ENCODE assay signal across 7 mouse cellular contexts in the genomic region with DNA sequence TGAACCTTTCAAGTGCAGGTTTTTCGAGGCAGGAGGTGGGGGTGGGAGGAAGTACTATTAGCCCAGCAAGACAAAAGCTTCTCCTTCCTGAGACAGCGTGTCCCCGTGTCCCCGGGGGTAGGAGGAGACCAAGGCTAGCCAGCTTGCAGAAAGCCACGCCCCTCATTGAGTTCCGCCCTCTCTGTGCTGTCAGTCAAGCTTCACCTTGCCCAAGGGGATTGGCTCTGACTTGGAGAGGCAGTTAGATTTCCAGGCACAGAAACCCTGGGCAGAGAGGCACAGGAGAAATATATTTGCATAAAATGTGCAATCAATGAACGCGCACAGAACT. TPM values are rescaled to one million over a fixed set of nuclear protein-coding genes. Genes with fewer than 3 reads are reported as not detected.
DNase-seq lines count a peak whose midpoint lies in the region; ATAC-seq and TF ChIP-seq lines count a peak whose summit lies in the region.

No protein-coding gene starts in this region.

- TF ChIP-seq CTCF in hindbrain, postnatal 0 days (IDR thresholded peaks at IDR 0.05; ENCODE audit: low read depth): no peak

- 0% methylated on average over 8 of the region's 8 CpGs for WGBS in hindbrain, postnatal 0 days
- WGBS in limb, embryonic 11.5 days: under 1% methylated on average over 8 of the region's 8 CpGs
- 2% methylated on average over 8 of the region's 8 CpGs for WGBS in midbrain, embryonic 12.5 days

- H3K9ac ChIP-seq in hindbrain, postnatal 0 days (replicated peaks; ENCODE audit: low read length): peak overlapping the region; percentile 1; the same call in 1 of the 2 replicates
- H3K9ac ChIP-seq in limb, embryonic 11.5 days (ENCODE audit: low read length): peak overlapping the region; percentile 27; the same call in 1 of the 2 replicates
- H3K9ac ChIP-seq in midbrain, embryonic 12.5 days (replicated peaks): no peak overlapping the region; the same call in 1 of the 2 replicates

- peak overlapping the region; percentile 58 for H3K4me2 ChIP-seq in hindbrain, postnatal 0 days (ENCODE audit: low read depth, low read length)
- H3K4me2 ChIP-seq in limb, embryonic 11.5 days (ENCODE audit: low read depth, severe bottlenecking): peak overlapping the region; percentile 45
- H3K4me2 ChIP-seq in midbrain, embryonic 12.5 days (replicated peaks): peak overlapping the region; percentile 49

- no peak overlapping the region for H3K27ac ChIP-seq in hindbrain, postnatal 0 days
- no peak overlapping the region; the same call in 1 of the 2 replicates for H3K27ac ChIP-seq in limb, embryonic 11.5 days (replicated peaks; ENCODE audit: low read depth, low read length)
- no peak overlapping the region for H3K27ac ChIP-seq in midbrain, embryonic 12.5 days (replicated peaks)

- H3K27me3 ChIP-seq in hindbrain, postnatal 0 days (ENCODE audit: insufficient read depth, low read length): no peaks in the 10 kb centered on the region
- no peaks in the 10 kb centered on the region for H3K27me3 ChIP-seq in limb, embryonic 11.5 days (ENCODE audit: control insufficient read depth, insufficient read depth, low read length)
- peaks cover 24% of the 10 kb centered on the region; the same call in 1 of the 2 replicates for H3K27me3 ChIP-seq in midbrain, embryonic 12.5 days

- no peaks in the 10 kb centered on the region for H3K9me3 ChIP-seq in hindbrain, postnatal 0 days (ENCODE audit: low read length)
- H3K9me3 ChIP-seq in limb, embryonic 11.5 days (ENCODE audit: control insufficient read depth, low read length): no peaks in the 10 kb centered on the region
- no peaks in the 10 kb centered on the region for H3K9me3 ChIP-seq in midbrain, embryonic 12.5 days

- 0 out of 2 replicates have a peak, but pooled peaks cover 6% of the 10 kb centered on the region for H3K4me1 ChIP-seq in hindbrain, postnatal 0 days (ENCODE audit: insufficient read depth, low read length)
- peaks cover 10% of the 10 kb centered on the region for H3K4me1 ChIP-seq in limb, embryonic 11.5 days (ENCODE audit: control insufficient read depth, insufficient read depth, low read length)
- H3K4me1 ChIP-seq in midbrain, embryonic 12.5 days: peaks cover 12% of the 10 kb centered on the region

- H3K4me3 ChIP-seq in hindbrain, postnatal 0 days (ENCODE audit: low read length): peak overlapping the region; percentile 31
- peak overlapping the region; percentile 30 for H3K4me3 ChIP-seq in limb, embryonic 11.5 days (ENCODE audit: low read depth, low read length)
- peak overlapping the region; percentile 41 for H3K4me3 ChIP-seq in midbrain, embryonic 12.5 days

- peak; percentile 93 for ATAC-seq in activated CD4-positive, CD25-positive, alpha-beta regulatory T cell, adult 4 months
- ATAC-seq in hindbrain, postnatal 0 days: peak; percentile 92
- ATAC-seq in limb, embryonic 11.5 days (ENCODE audit: insufficient number of reproducible peaks, low FRiP score, low TSS enrichment, low read depth): peak; percentile 92
- ATAC-seq in midbrain, embryonic 12.5 days (ENCODE audit: low FRiP score, low read depth): peak; percentile 95

- no peaks in the 10 kb centered on the region for H3K36me3 ChIP-seq in hindbrain, postnatal 0 days (ENCODE audit: insufficient read depth, low read length)
- H3K36me3 ChIP-seq in limb, embryonic 11.5 days (ENCODE audit: control insufficient read depth, insufficient read depth, low read length): no peaks in the 10 kb centered on the region
- no peaks in the 10 kb centered on the region for H3K36me3 ChIP-seq in midbrain, embryonic 12.5 days

- peak; percentile 41 for DNase-seq in cerebellum, adult 9-10 months
- peak; percentile 30 to 41 for DNase-seq in gastrocnemius, adult 8-10 months (ENCODE audit: low spot score in 2 of 2)
- DNase-seq in hindbrain, postnatal 0 days (ENCODE audit: low spot score): peak; percentile 85
- peak; percentile 92 for DNase-seq in limb, embryonic 11.5 days (ENCODE audit: low spot score)
- peak; percentile 47 to 49 for DNase-seq in spleen, adult 18-20 months

RNA-seq across cellular contexts. Expression of gene Lnx1, which starts 1.7 kb away (rescaled TPM):
- polyA plus RNA-seq in activated CD4-positive, CD25-positive, alpha-beta regulatory T cell, adult 4 months (2017; shearing (Covaris generic)): under 1 TPM; 0.17 to 0.32 TPM
- total RNA-seq in gastrocnemius, adult 8-10 months (2022): 1 to 10 TPM; 2.1 to 4.0 (median 3.0) TPM
- total RNA-seq in hindbrain, postnatal 0 days (2014; rRNA removed): 32.0 and 35.5 TPM in 2 replicates
- 17.8 and 19.1 TPM in 2 replicates for polyA plus RNA-seq in hindbrain, postnatal 0 days (2015; fragmentation: Nextera tagmentation; extraction: Ambion mirVana)
- polyA plus RNA-seq in limb, embryonic 11.5 days (2014; fragmentation: Nextera tagmentation; extraction: Ambion mirVana): 1.6 and 2.0 TPM in 2 replicates
- polyA plus RNA-seq in midbrain, embryonic 12.5 days (2016; fragmentation: Nextera tagmentation; extraction: Ambion mirVana): 0.83 and 0.96 TPM in 2 replicates

Comparison
In these comparisons a context has a peak if more than half of its experiments do, and no peak if none do; other contexts are left out.
1. DNase-seq: peak in every context shown above with its lines; median percentile 92 in limb, embryonic 11.5 days; 85 in hindbrain, postnatal 0 days; 48 in spleen, adult 18-20 months; 41 in cerebellum, adult 9-10 months; 36 in gastrocnemius, adult 8-10 months.